Mouse (Mus musculus): ENCODE results near the gene Prrt1. TPM values are rescaled to one million over a fixed set of nuclear protein-coding genes. Genes with fewer than 3 reads are reported as not detected.

The Prrt1 gene
- 7.1 and 9.7 TPM in 2 replicates for polyA plus RNA-seq (2012; rRNA removed)

GRCm38 (mm10) chr17:34629221-34629751 is at the start of gene Prrt1:
TSS of gene Prrt1 (plus strand) at chr17:34629533.

GRCm38 (mm10) chr17:34589681-34590101 is 39.6 kb upstream of the Prrt1 start, which contains the start of gene Gpsm3:
TSS of gene Gpsm3 (plus strand) at chr17:34589806.

GRCm38 (mm10) chr17:34591029-34591993 is 38.0 kb upstream of the Prrt1 start, which contains the start of gene Pbx2:
TSS of gene Pbx2 (plus strand) at chr17:34591266.

GRCm38 (mm10) chr17:34597566-34598095 is 31.7 kb upstream of the Prrt1 start, which contains the start of gene Ager:
TSS of gene Ager (plus strand) at chr17:34597862.

GRCm38 (mm10) chr17:34603375-34604060 is 25.8 kb upstream of the Prrt1 start, which contains the start of gene Rnf5:
TSS of gene Rnf5 (minus strand) at chr17:34603690.

GRCm38 (mm10) chr17:34604061-34604508 is 25.2 kb upstream of the Prrt1 start, which contains the start of gene Agpat1:
TSS of gene Agpat1 (plus strand) at chr17:34604262.

GRCm38 (mm10) chr17:34615871-34616270 is 13.5 kb upstream of the Prrt1 start, which contains the start of gene Egfl8:
TSS of gene Egfl8 (minus strand) at chr17:34615971.

GRCm38 (mm10) chr17:34627943-34628643 is 1.2 kb upstream of the Prrt1 start, which contains the start of gene Ppt2:
TSS of gene Ppt2 (minus strand) at chr17:34628510.

GRCm38 (mm10) chr17:34644608-34645007 is 15.3 kb downstream of the Prrt1 start, which contains the start of gene Fkbpl:
TSS of gene Fkbpl (plus strand) at chr17:34644764.

GRCm38 (mm10) chr17:34646906-34647787 is 17.8 kb downstream of the Prrt1 start, which contains the start of gene Atf6b:
TSS of gene Atf6b (plus strand) at chr17:34647146.

GRCm38 (mm10) chr17:34670235-34670634 is 40.9 kb downstream of the Prrt1 start, which contains the start of gene Tnxb:
TSS of gene Tnxb (plus strand) at chr17:34670535.

Other genes with a start within 250 kb of the Prrt1 start
- 4.8 and 7.0 TPM in 2 replicates for gene BC051142, start 230.7 kb upstream of the Prrt1 start, polyA plus RNA-seq (2012; rRNA removed)
- not detected in 2 replicates for gene Btnl4, start 152.2 kb upstream of the Prrt1 start, polyA plus RNA-seq (2012; rRNA removed)
- not detected in 2 replicates for gene Btnl6, start 112.2 kb upstream of the Prrt1 start, polyA plus RNA-seq (2012; rRNA removed)
- gene Notch4, start 65.3 kb upstream of the Prrt1 start, polyA plus RNA-seq (2012; rRNA removed) = 12.7 and 23.2 TPM in 2 replicates
- gene Gpsm3, start 39.7 kb upstream of the Prrt1 start, polyA plus RNA-seq (2012; rRNA removed) = 3.7 and 6.2 TPM in 2 replicates
- 163 and 174 TPM in 2 replicates for gene Pbx2, start 38.3 kb upstream of the Prrt1 start, polyA plus RNA-seq (2012; rRNA removed)
- gene Ager, start 31.7 kb upstream of the Prrt1 start, polyA plus RNA-seq (2012; rRNA removed) = 12.3 and 15.5 TPM in 2 replicates
- gene Rnf5, start 25.8 kb upstream of the Prrt1 start, polyA plus RNA-seq (2012; rRNA removed) = 146 and 186 TPM in 2 replicates
- 91.7 and 142 TPM in 2 replicates for gene Agpat1, start 25.3 kb upstream of the Prrt1 start, polyA plus RNA-seq (2012; rRNA removed)
- 6.8 and 9.5 TPM in 2 replicates for gene Egfl8, start 13.6 kb upstream of the Prrt1 start, polyA plus RNA-seq (2012; rRNA removed)
- gene Ppt2, start 1.0 kb upstream of the Prrt1 start, polyA plus RNA-seq (2012; rRNA removed) = 18.8 and 23.6 TPM in 2 replicates
- gene Fkbpl, start 15.2 kb downstream of the Prrt1 start, polyA plus RNA-seq (2012; rRNA removed) = 5.1 and 6.5 TPM in 2 replicates
- gene Atf6b, start 17.6 kb downstream of the Prrt1 start, polyA plus RNA-seq (2012; rRNA removed) = 59.4 and 71.2 TPM in 2 replicates
- gene Tnxb, start 41.0 kb downstream of the Prrt1 start, polyA plus RNA-seq (2012; rRNA removed) = 0.06 and 0.09 TPM in 2 replicates
- gene C4b, start 114.3 kb downstream of the Prrt1 start, polyA plus RNA-seq (2012; rRNA removed) = 0.05 and 0.07 TPM in 2 replicates
- gene Cyp21a1, start 175.0 kb downstream of the Prrt1 start, polyA plus RNA-seq (2012; rRNA removed) = 0.04 TPM in 2 replicates
- gene Stk19, start 207.4 kb downstream of the Prrt1 start, polyA plus RNA-seq (2012; rRNA removed) = 46.3 and 66.7 TPM in 2 replicates
- gene Dxo, start 207.5 kb downstream of the Prrt1 start, polyA plus RNA-seq (2012; rRNA removed) = 70.9 and 71.2 TPM in 2 replicates
- gene Skiv2l, start 220.7 kb downstream of the Prrt1 start, polyA plus RNA-seq (2012; rRNA removed) = 65.5 and 77.4 TPM in 2 replicates
- 94.0 and 142 TPM in 2 replicates for gene Nelfe, start 220.9 kb downstream of the Prrt1 start, polyA plus RNA-seq (2012; rRNA removed)
- 1.9 and 6.9 TPM in 2 replicates for gene Cfb, start 233.0 kb downstream of the Prrt1 start, polyA plus RNA-seq (2012; rRNA removed)
- 73.5 and 98.0 TPM in 2 replicates for gene Zbtb12, start 249.9 kb downstream of the Prrt1 start, polyA plus RNA-seq (2012; rRNA removed)

Measured in central nervous system, embryonic 11.5 days (tissue).